Comparison of ENCODE assay signal across 21 mouse cellular contexts in genomic region chr6:59014088-59014759, GRCm38 (mm10). TPM values are rescaled to one million over a fixed set of nuclear protein-coding genes. Genes with fewer than 3 reads are reported as not detected.
DNase-seq lines count a peak whose midpoint lies in the region; ATAC-seq and TF ChIP-seq lines count a peak whose summit lies in the region.
"Had no signal": no experiment of that assay in that cellular context is flagged by ENCODE, and none has a peak within 500 bp of the region (broad histone marks: within the 10 kb centered on the region; RNA-seq: fewer than 3 reads in every experiment).

No protein-coding gene starts in this region.

- DNase-seq in hindbrain, postnatal 0 days (ENCODE audit: low spot score), result no peak
- peak; percentile 37 to 38 for DNase-seq in lung, adult 18-20 months
- no peak for DNase-seq in lung, postnatal 14 days
- DNase-seq in adrenal gland, postnatal 10 days, result no peak
- no peak for DNase-seq in forebrain, embryonic 14.5 days (ENCODE audit: low spot score)
- DNase-seq: adrenal gland, adult 2 months; cerebellum, adult 11 months; cerebellum, postnatal 14 days; gastrocnemius, postnatal 25 days; spleen, adult 18-20 months; thymus, postnatal 36 days had no signal

- H3K27me3 ChIP-seq in hindbrain, postnatal 0 days (ENCODE audit: insufficient read depth, low read length), result no peaks in the 10 kb centered on the region
- H3K27me3 ChIP-seq in hindbrain, embryonic 12.5 days, result no peaks in the 10 kb centered on the region
- no peaks in the 10 kb centered on the region for H3K27me3 ChIP-seq in lung, embryonic 16.5 days (ENCODE audit: control insufficient read depth, insufficient read depth, low read depth, low read length)
- no peaks in the 10 kb centered on the region for H3K27me3 ChIP-seq in stomach, embryonic 16.5 days (ENCODE audit: control insufficient read depth, insufficient read depth, low read length)
- H3K27me3 ChIP-seq in forebrain, embryonic 14.5 days (replicated peaks; ENCODE audit: control insufficient read depth, insufficient read depth, low read length), result no peaks in the 10 kb centered on the region
- H3K27me3 ChIP-seq: limb, embryonic 12.5 days; liver, embryonic 15.5 days; neural tube, embryonic 12.5 days had no signal

- H3K9me3 ChIP-seq in hindbrain, postnatal 0 days (ENCODE audit: low read length), result no peaks in the 10 kb centered on the region
- no peaks in the 10 kb centered on the region for H3K9me3 ChIP-seq in hindbrain, embryonic 12.5 days (replicated peaks)
- no peaks in the 10 kb centered on the region for H3K9me3 ChIP-seq in lung, embryonic 16.5 days (ENCODE audit: control insufficient read depth, low read length)
- H3K9me3 ChIP-seq in stomach, embryonic 16.5 days (replicated peaks; ENCODE audit: control insufficient read depth, low read length), result no peaks in the 10 kb centered on the region
- no peaks in the 10 kb centered on the region for H3K9me3 ChIP-seq in forebrain, embryonic 14.5 days (replicated peaks; ENCODE audit: control insufficient read depth, low read length)
- H3K9me3 ChIP-seq: heart, embryonic 10.5 days; limb, embryonic 12.5 days; liver, embryonic 15.5 days; neural tube, embryonic 12.5 days had no signal

- no peaks in the 10 kb centered on the region for H3K36me3 ChIP-seq in hindbrain, postnatal 0 days (ENCODE audit: insufficient read depth, low read length)
- no peaks in the 10 kb centered on the region for H3K36me3 ChIP-seq in hindbrain, embryonic 12.5 days
- no peaks in the 10 kb centered on the region for H3K36me3 ChIP-seq in lung, embryonic 16.5 days (ENCODE audit: control insufficient read depth, insufficient read depth, low read length)
- H3K36me3 ChIP-seq in stomach, embryonic 16.5 days (ENCODE audit: control insufficient read depth, insufficient read depth, low read length), result no peaks in the 10 kb centered on the region
- no peaks in the 10 kb centered on the region for H3K36me3 ChIP-seq in forebrain, embryonic 14.5 days (ENCODE audit: control insufficient read depth, insufficient read depth, low read length)
- H3K36me3 ChIP-seq: heart, embryonic 10.5 days; limb, embryonic 12.5 days; liver, embryonic 15.5 days; neural tube, embryonic 12.5 days had no signal

- 0 out of 2 replicates have a peak overlapping the region, but pooled peaks have one; percentile 1 for H3K27ac ChIP-seq in hindbrain, postnatal 0 days
- H3K27ac ChIP-seq in hindbrain, embryonic 12.5 days, result no peak overlapping the region
- H3K27ac ChIP-seq in lung, embryonic 16.5 days (ENCODE audit: low read length), result peak overlapping the region; percentile 92
- peak overlapping the region; percentile 78 for H3K27ac ChIP-seq in stomach, embryonic 16.5 days (ENCODE audit: low read length)
- H3K27ac ChIP-seq in forebrain, embryonic 14.5 days (ENCODE audit: low read depth, low read length), result no peak overlapping the region
- H3K27ac ChIP-seq: heart, embryonic 10.5 days; layer of hippocampus, adult 2 months; limb, embryonic 12.5 days; liver, embryonic 15.5 days; neural tube, embryonic 12.5 days had no signal

- H3K4me3 ChIP-seq in hindbrain, postnatal 0 days (ENCODE audit: low read length), result no peak overlapping the region
- H3K4me3 ChIP-seq in hindbrain, embryonic 12.5 days, result no peak overlapping the region
- no peak overlapping the region for H3K4me3 ChIP-seq in lung, embryonic 16.5 days (ENCODE audit: low read length)
- no peak overlapping the region for H3K4me3 ChIP-seq in stomach, embryonic 16.5 days (replicated peaks; ENCODE audit: low read length)
- no peak overlapping the region for H3K4me3 ChIP-seq in forebrain, embryonic 14.5 days (ENCODE audit: low read depth, low read length)
- H3K4me3 ChIP-seq: heart, embryonic 10.5 days; layer of hippocampus, adult 2 months; limb, embryonic 12.5 days; liver, embryonic 15.5 days; neural tube, embryonic 12.5 days had no signal

- H3K4me1 ChIP-seq in hindbrain, postnatal 0 days (ENCODE audit: insufficient read depth, low read length), result no peaks in the 10 kb centered on the region
- no peaks in the 10 kb centered on the region for H3K4me1 ChIP-seq in hindbrain, embryonic 12.5 days
- peaks cover 11% of the 10 kb centered on the region for H3K4me1 ChIP-seq in lung, embryonic 16.5 days (replicated peaks; ENCODE audit: control insufficient read depth, insufficient read depth, low read length)
- H3K4me1 ChIP-seq in stomach, embryonic 16.5 days (ENCODE audit: control insufficient read depth, insufficient read depth, low read length), result no peaks in the 10 kb centered on the region
- H3K4me1 ChIP-seq in forebrain, embryonic 14.5 days (ENCODE audit: control insufficient read depth, insufficient read depth, low read length), result no peaks in the 10 kb centered on the region
- H3K4me1 ChIP-seq: heart, embryonic 10.5 days; liver, embryonic 15.5 days; neural tube, embryonic 12.5 days had no signal

- H3K9ac ChIP-seq in hindbrain, postnatal 0 days (replicated peaks; ENCODE audit: low read length), result no peak overlapping the region
- no peak overlapping the region for H3K9ac ChIP-seq in hindbrain, embryonic 12.5 days
- 0 out of 2 replicates have a peak overlapping the region, but pooled peaks have one; percentile 22 for H3K9ac ChIP-seq in lung, embryonic 16.5 days (ENCODE audit: low read length)
- no peak overlapping the region for H3K9ac ChIP-seq in stomach, embryonic 16.5 days (ENCODE audit: low read length)
- H3K9ac ChIP-seq in forebrain, embryonic 14.5 days (ENCODE audit: low read length), result no peak overlapping the region
- H3K9ac ChIP-seq: limb, embryonic 12.5 days; liver, embryonic 15.5 days; neural tube, embryonic 12.5 days had no signal

- no peak for TF ChIP-seq CTCF in hindbrain, postnatal 0 days (IDR thresholded peaks at IDR 0.05; ENCODE audit: low read depth)

- H3K4me2 ChIP-seq in hindbrain, postnatal 0 days (ENCODE audit: low read depth, low read length), result no peak overlapping the region
- H3K4me2 ChIP-seq in hindbrain, embryonic 12.5 days (replicated peaks), result no peak overlapping the region
- H3K4me2 ChIP-seq in lung, embryonic 16.5 days (ENCODE audit: low read depth, low read length), result peak overlapping the region; percentile 23
- no peak overlapping the region for H3K4me2 ChIP-seq in stomach, embryonic 16.5 days (ENCODE audit: low read depth, low read length)
- no peak overlapping the region for H3K4me2 ChIP-seq in forebrain, embryonic 14.5 days (ENCODE audit: low read length)
- H3K4me2 ChIP-seq: limb, embryonic 12.5 days; liver, embryonic 15.5 days; neural tube, embryonic 12.5 days had no signal

- 63% methylated on average over 8 of the region's 8 CpGs for WGBS in hindbrain, postnatal 0 days
- whole genome bisulfite sequencing in hindbrain, embryonic 12.5 days, result 87% methylated on average over 8 of the region's 8 CpGs
- 46% methylated on average over 8 of the region's 8 CpGs for WGBS in lung, embryonic 16.5 days
- WGBS in stomach, embryonic 16.5 days, result 64% methylated on average over 8 of the region's 8 CpGs
- 75% methylated on average over 8 of the region's 8 CpGs for WGBS in forebrain, embryonic 14.5 days

- ATAC-seq in hindbrain, postnatal 0 days, result peak; percentile 53; the same call in 1 of the 2 replicates
- ATAC-seq in hindbrain, embryonic 12.5 days (ENCODE audit: low FRiP score), result no peak
- ATAC-seq in lung, embryonic 16.5 days (ENCODE audit: low read depth), result peak; percentile 82
- ATAC-seq in stomach, embryonic 16.5 days (ENCODE audit: insufficient read depth, low FRiP score), result peak; percentile 63; the same call in 1 of the 2 replicates
- no peak for ATAC-seq in forebrain, embryonic 14.5 days
- ATAC-seq: hindbrain, embryonic 16.5 days had no signal

RNA-seq across cellular contexts. Expression of gene Fam13a, which starts 10.1 kb away (rescaled TPM):
- total RNA-seq in hindbrain, postnatal 0 days (2014; rRNA removed), result 2.9 and 5.1 TPM in 2 replicates
- polyA plus RNA-seq in hindbrain, postnatal 0 days (2015; fragmentation: Nextera tagmentation; extraction: Ambion mirVana), result 14.3 and 14.4 TPM in 2 replicates
- 6.2 and 6.8 TPM in 2 replicates for polyA plus RNA-seq in hindbrain, embryonic 12.5 days (2016; fragmentation: Nextera tagmentation; extraction: Ambion mirVana)
- 27.3 and 33.3 TPM in 2 replicates for polyA plus RNA-seq in lung, embryonic 16.5 days (2015; fragmentation: Nextera tagmentation; extraction: Ambion mirVana)
- 13.8 and 14.9 TPM in 2 replicates for polyA plus RNA-seq in stomach, embryonic 16.5 days (2015; fragmentation: Nextera tagmentation; extraction: Ambion mirVana)
- total RNA-seq in adrenal gland, postnatal 10 days (2021), result 100 to 1,000 TPM; 110 to 111 TPM
- 6.5 and 8.8 TPM in 2 replicates for polyA plus RNA-seq in forebrain, embryonic 14.5 days (2014; fragmentation: Nextera tagmentation; extraction: Ambion mirVana)
- total RNA-seq: megakaryocyte-erythroid progenitor cell, adult 5-6 weeks had no signal

Comparison
In these comparisons a context has a peak if more than half of its experiments do, and no peak if none do; other contexts are left out.
1. ATAC-seq: peak in hindbrain, postnatal 0 days (single experiment), lung, embryonic 16.5 days (single experiment) and stomach, embryonic 16.5 days (single experiment); none in hindbrain, embryonic 12.5 days (single experiment) and forebrain, embryonic 14.5 days (single experiment).
2. DNase-seq: peak in lung, adult 18-20 months (2 of 2); none in hindbrain, postnatal 0 days (single experiment), lung, postnatal 14 days (single experiment), adrenal gland, postnatal 10 days (single experiment) and forebrain, embryonic 14.5 days (single experiment).
3. H3K27ac ChIP-seq: peak in hindbrain, postnatal 0 days (single experiment), lung, embryonic 16.5 days (single experiment) and stomach, embryonic 16.5 days (single experiment); none in hindbrain, embryonic 12.5 days (single experiment) and forebrain, embryonic 14.5 days (single experiment).